26 mouse cellular contexts compared by ENCODE assay signal in genomic region chr9:37245404-37245803, GRCm38 (mm10). TPM values are rescaled to one million over a fixed set of nuclear protein-coding genes. Genes with fewer than 3 reads are reported as not detected.
DNase-seq lines count a peak whose midpoint lies in the region; ATAC-seq and TF ChIP-seq lines count a peak whose summit lies in the region.
"Had no signal": no experiment of that assay in that cellular context is flagged by ENCODE, and none has a peak within 500 bp of the region (broad histone marks: within the 10 kb centered on the region; RNA-seq: fewer than 3 reads in every experiment).

No protein-coding gene starts in this region.

- TF ChIP-seq CTCF in small intestine, adult 2 months (IDR thresholded peaks at IDR 0.05; ENCODE audit: extremely low read depth, insufficient read length, insufficient replicate concordance, low read depth, low read length): no peak

- H3K4me2 ChIP-seq in intestine, embryonic 15.5 days (replicated peaks): no peak overlapping the region
- H3K4me2 ChIP-seq: embryonic facial prominence, embryonic 13.5 days; heart, embryonic 11.5 days; hindbrain, embryonic 15.5 days; midbrain, embryonic 12.5 days; neural tube, embryonic 13.5 days had no signal

- H3K27ac ChIP-seq in intestine, embryonic 15.5 days: peak overlapping the region; percentile 44
- H3K27ac ChIP-seq in small intestine, adult 2 months (ENCODE audit: insufficient read depth, low read depth, low read length): peak overlapping the region; percentile 71; the same call in 1 of the 2 replicates
- H3K27ac ChIP-seq: embryonic facial prominence, embryonic 13.5 days; hindbrain, embryonic 15.5 days; kidney, postnatal 0 days; liver, embryonic 14.5 days; midbrain, embryonic 12.5 days; neural tube, embryonic 13.5 days had no signal

- no peak overlapping the region for H3K4me3 ChIP-seq in intestine, embryonic 15.5 days (replicated peaks)
- no peak overlapping the region for H3K4me3 ChIP-seq in small intestine, adult 2 months (ENCODE audit: low read depth, low read length)
- H3K4me3 ChIP-seq: embryonic facial prominence, embryonic 13.5 days; erythroblast, embryonic 14.5 days; hindbrain, embryonic 15.5 days; megakaryocyte, embryonic 14.5 days; midbrain, embryonic 12.5 days; neural tube, embryonic 13.5 days had no signal

- 44% methylated on average over 2 of the region's 2 CpGs for WGBS in intestine, embryonic 15.5 days
- WGBS in small intestine, adult 2 months: 14% methylated on average over 2 of the region's 2 CpGs

- no peaks in the 10 kb centered on the region for H3K27me3 ChIP-seq in intestine, embryonic 15.5 days (replicated peaks)
- H3K27me3 ChIP-seq in small intestine, adult 2 months (ENCODE audit: control insufficient read depth, insufficient read depth, low read length): no peaks in the 10 kb centered on the region
- H3K27me3 ChIP-seq: embryonic facial prominence, embryonic 13.5 days; hindbrain, embryonic 15.5 days; midbrain, embryonic 12.5 days; neural tube, embryonic 13.5 days; Patski had no signal

- no peaks in the 10 kb centered on the region for H3K9me3 ChIP-seq in intestine, embryonic 15.5 days
- H3K9me3 ChIP-seq: embryonic facial prominence, embryonic 13.5 days; hindbrain, embryonic 15.5 days; megakaryocyte, embryonic 14.5 days; midbrain, embryonic 12.5 days; neural tube, embryonic 13.5 days had no signal

- no peak overlapping the region for H3K9ac ChIP-seq in intestine, embryonic 15.5 days
- H3K9ac ChIP-seq: embryonic facial prominence, embryonic 13.5 days; hindbrain, embryonic 15.5 days; liver, embryonic 14.5 days; midbrain, embryonic 12.5 days; neural tube, embryonic 13.5 days had no signal

- H3K4me1 ChIP-seq in intestine, embryonic 15.5 days (replicated peaks): 0 out of 2 replicates have a peak, but pooled peaks cover 12% of the 10 kb centered on the region
- peaks cover 12% of the 10 kb centered on the region; the same call in 1 of the 2 replicates for H3K4me1 ChIP-seq in small intestine, adult 2 months (ENCODE audit: control insufficient read depth, insufficient read depth, insufficient read length, low read length)
- H3K4me1 ChIP-seq: embryonic facial prominence, embryonic 13.5 days; midbrain, embryonic 12.5 days had no signal

- H3K36me3 ChIP-seq in intestine, embryonic 15.5 days: no peaks in the 10 kb centered on the region
- H3K36me3 ChIP-seq in small intestine, adult 2 months (ENCODE audit: control insufficient read depth, insufficient read depth, low read length): no peaks in the 10 kb centered on the region
- H3K36me3 ChIP-seq: embryonic facial prominence, embryonic 13.5 days; hindbrain, embryonic 15.5 days; midbrain, embryonic 12.5 days; neural tube, embryonic 13.5 days had no signal

- peak; percentile 67 for DNase-seq in thymus, postnatal 0 days (ENCODE audit: low spot score)
- DNase-seq in thymus, adult 18-20 months: no peak
- no peak for DNase-seq in spleen, adult 18-20 months
- DNase-seq in adrenal gland, adult 8-10 months: no peak
- DNase-seq: adrenal gland, postnatal 14 days; cerebellum, adult 11-12 months; cerebellum, adult 9-11 months; gastrocnemius, postnatal 10 days; kidney, adult 8-10 months; kidney, postnatal 4 days; liver; lung, adult 2 months; lung, postnatal 14 days; right cerebral cortex, postnatal 4 days had no signal

- TF ChIP-seq POLR2A in small intestine, adult 2 months (IDR thresholded peaks at IDR 0.05; ENCODE audit: low read depth, low read length): no peak

- ATAC-seq in intestine, embryonic 15.5 days: peak; percentile 65
- ATAC-seq: Patski had no signal

RNA-seq across cellular contexts. Expression of gene Slc37a2, which starts 10.1 kb away (rescaled TPM):
- 24.0 and 28.8 TPM in 2 replicates for polyA plus RNA-seq in thymus, postnatal 0 days (2015; fragmentation: Nextera tagmentation; extraction: Ambion mirVana)
- polyA plus RNA-seq in intestine, embryonic 15.5 days (2015; fragmentation: Nextera tagmentation; extraction: Ambion mirVana): 3.1 and 4.4 TPM in 2 replicates
- polyA plus RNA-seq in small intestine, adult 2 months (2012; rRNA removed): 1.2 and 42.3 TPM in 2 replicates
- 10 to 100 TPM; 49.8 to 52.3 (median 50.9) TPM for total RNA-seq in adrenal gland, adult 8-10 months (2022)
- polyA plus RNA-seq: erythroblast, embryonic 14.5 days had no signal

RNA-seq across cellular contexts. Expression of gene Tmem218, which starts 37.4 kb away (rescaled TPM):
- 9.5 and 13.2 TPM in 2 replicates for polyA plus RNA-seq in thymus, postnatal 0 days (2015; fragmentation: Nextera tagmentation; extraction: Ambion mirVana)
- 8.5 and 9.2 TPM in 2 replicates for polyA plus RNA-seq in intestine, embryonic 15.5 days (2015; fragmentation: Nextera tagmentation; extraction: Ambion mirVana)
- 0.52 and 0.66 TPM in 2 replicates for polyA plus RNA-seq in small intestine, adult 2 months (2012; rRNA removed)
- 1 to 10 TPM; 5.3 to 9.6 (median 7.4) TPM for total RNA-seq in adrenal gland, adult 8-10 months (2022)
